In genomic region chr12:76015489-76015888, GRCm38 (mm10) we compare ENCODE assay signal across 8 mouse cellular contexts.
DNase-seq lines count a peak whose midpoint lies in the region; ATAC-seq and TF ChIP-seq lines count a peak whose summit lies in the region.

No protein-coding gene starts in this region.

- peak; percentile 60 for DNase-seq in urinary bladder, adult 18-20 months (ENCODE audit: low spot score in 2 of 2)
- DNase-seq in urinary bladder, postnatal 10 days (ENCODE audit: low spot score), result no peak
- DNase-seq in gastrocnemius, postnatal 36 days, result peak; percentile 61 to 63
- peak; percentile 61 for DNase-seq in lung, postnatal 0 days (ENCODE audit: low spot score)
- DNase-seq in frontal cortex, postnatal 36 days (ENCODE audit: low spot score in 2 of 2), result no peak
- DNase-seq in neural tube, embryonic 10.5 days (ENCODE audit: extremely low spot score, low spot score), result no peak
- no peak for DNase-seq in frontal cortex, adult 2 months (ENCODE audit: extremely low spot score in 1 of 2, low spot score in 1 of 2)

- no peak for TF ChIP-seq CTCF in lung, postnatal 0 days (IDR thresholded peaks at IDR 0.05)

- 47% methylated on average over 11 of the region's 11 CpGs for WGBS in lung, postnatal 0 days
- WGBS in forebrain, embryonic 13.5 days, result 86% methylated on average over 11 of the region's 11 CpGs

- no peaks in the 10 kb centered on the region for H3K4me1 ChIP-seq in lung, postnatal 0 days (ENCODE audit: insufficient read depth, low read depth, low read length)
- H3K4me1 ChIP-seq in forebrain, embryonic 13.5 days, result no peaks in the 10 kb centered on the region

- no peaks in the 10 kb centered on the region for H3K9me3 ChIP-seq in lung, postnatal 0 days (ENCODE audit: low read length)
- no peaks in the 10 kb centered on the region for H3K9me3 ChIP-seq in forebrain, embryonic 13.5 days (replicated peaks)

- peak overlapping the region; percentile 63 for H3K27ac ChIP-seq in lung, postnatal 0 days (ENCODE audit: low read length)
- no peak overlapping the region for H3K27ac ChIP-seq in forebrain, embryonic 13.5 days

- peaks cover 3% of the 10 kb centered on the region for H3K36me3 ChIP-seq in lung, postnatal 0 days (ENCODE audit: insufficient read depth, low read length)
- peaks cover 56% of the 10 kb centered on the region for H3K36me3 ChIP-seq in forebrain, embryonic 13.5 days (ENCODE audit: poor library complexity, severe bottlenecking)

- peak; percentile 53 for ATAC-seq in lung, postnatal 0 days
- ATAC-seq in forebrain, embryonic 13.5 days, result no peak

- intact Hi-C loops in gastrocnemius, postnatal 36 days (cut with DNase I), result loop anchor here (5.0 kb wide), 1 partner anchor 117 kb away; no protein-coding TSS in a partner anchor

- TF ChIP-seq EP300 in lung, postnatal 0 days (IDR thresholded peaks at IDR 0.05), result no peak

- H3K4me2 ChIP-seq in lung, postnatal 0 days (replicated peaks; ENCODE audit: low read depth, low read length), result peak overlapping the region; percentile 33
- no peak overlapping the region for H3K4me2 ChIP-seq in forebrain, embryonic 13.5 days

- H3K4me3 ChIP-seq in lung, postnatal 0 days (ENCODE audit: low read depth, low read length), result no peak overlapping the region
- no peak overlapping the region for H3K4me3 ChIP-seq in forebrain, embryonic 13.5 days

- H3K27me3 ChIP-seq in lung, postnatal 0 days (replicated peaks; ENCODE audit: insufficient read depth, low read length), result no peaks in the 10 kb centered on the region
- H3K27me3 ChIP-seq in forebrain, embryonic 13.5 days, result no peaks in the 10 kb centered on the region

- no peak overlapping the region for H3K9ac ChIP-seq in lung, postnatal 0 days (replicated peaks; ENCODE audit: low read depth)
- no peak overlapping the region for H3K9ac ChIP-seq in forebrain, embryonic 13.5 days

Comparison
In these comparisons a context has a peak if more than half of its experiments do, and no peak if none do; other contexts are left out.
1. DNase-seq: peak in urinary bladder, adult 18-20 months (2 of 2), gastrocnemius, postnatal 36 days (2 of 2) and lung, postnatal 0 days (single experiment); none in urinary bladder, postnatal 10 days (single experiment), frontal cortex, postnatal 36 days (0 of 2), neural tube, embryonic 10.5 days (single experiment) and frontal cortex, adult 2 months (0 of 2).